Mouse (Mus musculus) MEL (cell line): Measurements from ENCODE around the gene Kcnd3. TPM values are rescaled to one million over a fixed set of nuclear protein-coding genes. Genes with fewer than 3 reads are reported as not detected.

Experiments
- DNase-seq: peaks from one replicate; pipeline ENCODE4 v3.0.0; 2011; ENCODE audit warnings: low read depth, low spot score
- H3K27ac ChIP-seq: 2 replicates; pipeline ENCODE4 v1.5.1; 2012; ENCODE audit warnings: low read depth, mild to moderate bottlenecking, control low read depth, low read length, moderate library complexity; ENCODE audit not compliant: control insufficient read depth
- H3K27me3 ChIP-seq, 2 experiments: fragments of 150-350 bp in 1 of 2; sonication (generic) in 1 of 2; 2 replicates each; pipeline ENCODE4 v1.6.1; 2012; ENCODE audit warnings: low read length in 2 of 2, mild to moderate bottlenecking in 2 of 2, improper control_type of control experiment in 1 of 2, moderate library complexity in 1 of 2; ENCODE audit not compliant: insufficient read depth in 2 of 2, control insufficient read depth in 1 of 2
- H3K36me3 ChIP-seq, 2 experiments: 2 replicates each; pipeline ENCODE4 v1.6.1; 2012 to 2014; ENCODE audit warnings: low read length in 2 of 2, improper control_type of control experiment in 1 of 2, inconsistent platforms in 1 of 2, mild to moderate bottlenecking in 1 of 2; ENCODE audit not compliant: insufficient read depth in 2 of 2, control insufficient read depth in 1 of 2
- H3K4me1 ChIP-seq, 2 experiments: fragments of 150-350 bp in 1 of 2; sonication (generic) in 1 of 2; 2 replicates each; pipeline ENCODE4 v1.6.1; 2012; ENCODE audit warnings: low read length in 2 of 2, improper control_type of control experiment in 1 of 2, mild to moderate bottlenecking in 1 of 2; ENCODE audit not compliant: insufficient read depth in 2 of 2, control insufficient read depth in 1 of 2
- H3K4me3 ChIP-seq, 2 experiments: fragments of 150-350 bp in 1 of 2; sonication (generic) in 1 of 2; 2 replicates each; pipeline ENCODE4 v1.5.1; 2012; ENCODE audit warnings: low read depth in 2 of 2, low read length in 2 of 2, mild to moderate bottlenecking in 2 of 2, moderate library complexity in 2 of 2, control low read depth in 1 of 2, improper control_type of control experiment in 1 of 2; ENCODE audit not compliant: control insufficient read depth in 1 of 2, insufficient read depth in 1 of 2
- H3K79me2 ChIP-seq: 2 replicates; pipeline ENCODE4 v1.6.1; 2012; ENCODE audit warnings: mild to moderate bottlenecking, low read length, moderate library complexity; ENCODE audit not compliant: control insufficient read depth, poor library complexity, insufficient read depth
- H3K9ac ChIP-seq: 2 replicates; pipeline ENCODE4 v1.6.1; 2012; ENCODE audit warnings: low read depth, mild to moderate bottlenecking, control low read depth, low read length, moderate library complexity; ENCODE audit not compliant: control insufficient read depth, poor library complexity, severe bottlenecking
- H3K9me3 ChIP-seq: fragments of 150-350 bp; sonication (generic); replicated peaks from 2 replicates; pipeline ENCODE4 v1.6.1; 2012; ENCODE audit warnings: mild to moderate bottlenecking, low read length, improper control_type of control experiment, moderate library complexity; ENCODE audit not compliant: insufficient read depth
- BHLHE40 ChIP-seq: IDR thresholded peaks from 2 replicates; pipeline ENCODE4 v1.6.1; 2012; ENCODE audit warnings: low read depth, mild to moderate bottlenecking, inconsistent platforms, low read length, improper control_type of control experiment, borderline replicate concordance
- CHD1 ChIP-seq: IDR thresholded peaks from 2 replicates; pipeline ENCODE4 v1.6.1; 2012; ENCODE audit warnings: low read depth, mild to moderate bottlenecking, inconsistent platforms, low read length, improper control_type of control experiment
- CHD2 ChIP-seq: IDR thresholded peaks from 2 replicates; pipeline ENCODE4 v1.6.1; 2011; ENCODE audit warnings: low read length, improper control_type of control experiment
- E2F4 ChIP-seq: IDR thresholded peaks from 2 replicates; pipeline ENCODE4 v1.6.1; 2011; ENCODE audit warnings: low read depth, low read length, improper control_type of control experiment, borderline replicate concordance
- ELF1 ChIP-seq: IDR thresholded peaks from 2 replicates; pipeline ENCODE4 v1.6.1; 2014; ENCODE audit warnings: low read depth, mild to moderate bottlenecking, inconsistent platforms, low read length, improper control_type of control experiment, moderate library complexity
- ETS1 ChIP-seq: IDR thresholded peaks from 2 replicates; pipeline ENCODE4 v1.6.1; 2012; ENCODE audit warnings: low read depth, mild to moderate bottlenecking, inconsistent platforms, low read length, improper control_type of control experiment, moderate library complexity
- GABPA ChIP-seq: IDR thresholded peaks from 2 replicates; pipeline ENCODE4 v1.6.1; 2012; ENCODE audit warnings: low read depth, mild to moderate bottlenecking, inconsistent platforms, low read length, improper control_type of control experiment, moderate library complexity
- GATA1 ChIP-seq: IDR thresholded peaks from 2 replicates; pipeline ENCODE4 v1.6.1; 2011; ENCODE audit warnings: low read depth, low read length, improper control_type of control experiment
- HCFC1 ChIP-seq: IDR thresholded peaks from 2 replicates; pipeline ENCODE4 v1.6.1; 2012; ENCODE audit warnings: low read depth, mild to moderate bottlenecking, inconsistent platforms, low read length, improper control_type of control experiment, moderate library complexity
- MAX ChIP-seq: IDR thresholded peaks from 2 replicates; pipeline ENCODE4 v1.6.1; 2011; ENCODE audit warnings: low read length, improper control_type of control experiment
- MEF2A ChIP-seq: IDR thresholded peaks from 2 replicates; pipeline ENCODE4 v1.6.1; 2014; ENCODE audit warnings: low read depth, mild to moderate bottlenecking, inconsistent platforms, low read length, improper control_type of control experiment; ENCODE audit not compliant: poor library complexity, insufficient replicate concordance, severe bottlenecking; ENCODE audit errors: extremely low read depth
- MYB ChIP-seq: IDR thresholded peaks from 2 replicates; pipeline ENCODE4 v1.6.1; 2011; ENCODE audit warnings: mild to moderate bottlenecking, low read depth, low read length, improper control_type of control experiment
- MYC ChIP-seq: IDR thresholded peaks from 2 replicates; pipeline ENCODE4 v1.6.1; 2011; ENCODE audit warnings: low read depth, mild to moderate bottlenecking, low read length, improper control_type of control experiment, moderate library complexity
- NRF1 ChIP-seq: IDR thresholded peaks from 2 replicates; pipeline ENCODE4 v1.6.1; 2014; ENCODE audit warnings: low read depth, mild to moderate bottlenecking, inconsistent platforms, low read length, improper control_type of control experiment, moderate library complexity; ENCODE audit not compliant: poor library complexity, insufficient read depth, severe bottlenecking
- POLR2AphosphoS2 ChIP-seq: IDR thresholded peaks from 2 replicates; pipeline ENCODE4 v1.6.1; 2011; ENCODE audit warnings: low read length, improper control_type of control experiment
- SIN3A ChIP-seq: IDR thresholded peaks from 2 replicates; pipeline ENCODE4 v1.6.1; 2012; ENCODE audit warnings: low read length, improper control_type of control experiment, inconsistent platforms
- SMC3 ChIP-seq: IDR thresholded peaks from 2 replicates; pipeline ENCODE4 v1.6.1; 2011; ENCODE audit warnings: low read depth, low read length, improper control_type of control experiment
- TBP ChIP-seq: IDR thresholded peaks from 2 replicates; pipeline ENCODE4 v1.8.0; 2011; ENCODE audit warnings: low read depth, low read length, improper control_type of control experiment
- TCF12 ChIP-seq: IDR thresholded peaks from 2 replicates; pipeline ENCODE4 v1.6.1; 2014; ENCODE audit warnings: low read depth, mild to moderate bottlenecking, inconsistent platforms, low read length, improper control_type of control experiment, moderate library complexity
- UBTF ChIP-seq: IDR thresholded peaks from 2 replicates; pipeline ENCODE4 v1.6.1; 2012; ENCODE audit warnings: low read depth, mild to moderate bottlenecking, inconsistent platforms, low read length, improper control_type of control experiment, moderate library complexity, borderline replicate concordance; ENCODE audit not compliant: insufficient read depth
- USF1 ChIP-seq: IDR thresholded peaks from 2 replicates; pipeline ENCODE4 v1.6.1; 2014; ENCODE audit warnings: low read depth, mild to moderate bottlenecking, inconsistent platforms, low read length, improper control_type of control experiment, moderate library complexity
- USF2 ChIP-seq, 2 experiments: IDR thresholded peaks; 2 replicates each; pipeline ENCODE4 v1.6.1; 2011 to 2012; ENCODE audit warnings: improper control_type of control experiment in 2 of 2, low read length in 2 of 2, borderline replicate concordance in 1 of 2, inconsistent platforms in 1 of 2, low read depth in 1 of 2, mild to moderate bottlenecking in 1 of 2; ENCODE audit not compliant: insufficient read depth in 1 of 2
- ZKSCAN1 ChIP-seq: IDR thresholded peaks from 2 replicates; pipeline ENCODE4 v1.6.1; 2012; ENCODE audit warnings: low read depth, mild to moderate bottlenecking, inconsistent platforms, low read length, improper control_type of control experiment, moderate library complexity
- ZMIZ1 ChIP-seq: IDR thresholded peaks from 2 replicates; pipeline ENCODE4 v1.6.1; 2012; ENCODE audit warnings: low read depth, mild to moderate bottlenecking, inconsistent platforms, low read length, improper control_type of control experiment, moderate library complexity
- ZNF384 ChIP-seq: IDR thresholded peaks from 2 replicates; pipeline ENCODE4 v1.6.1; 2012; ENCODE audit warnings: low read depth, mild to moderate bottlenecking, inconsistent platforms, low read length, improper control_type of control experiment
- polyA plus RNA-seq, 2 experiments: library from polyadenylated mRNA; stranded (reverse) in 1 of 2; unstranded in 1 of 2; fragments of >175 nt in 1 of 2; fragments of >200 nt in 1 of 2; gene quantifications; 2 replicates each; pipeline versions ENCODE4 v1.2.1 to v1.2.4; 2012; ENCODE audit warnings: low replicate concordance in 2 of 2, low read depth in 1 of 2; ENCODE audit not compliant: insufficient read length in 2 of 2, insufficient read depth in 1 of 2, missing spikeins in 1 of 2
- total RNA-seq: library from RNA; depleted of rRNA; stranded (reverse); fragments of 300-350 nt; gene quantifications from 2 replicates; pipeline ENCODE4 v1.2.3, GENCODE M21; 2012

Gene Kcnd3
- total and polyA plus RNA-seq, 3 experiments = 0.01 TPM; not detected in 2

DNA sequence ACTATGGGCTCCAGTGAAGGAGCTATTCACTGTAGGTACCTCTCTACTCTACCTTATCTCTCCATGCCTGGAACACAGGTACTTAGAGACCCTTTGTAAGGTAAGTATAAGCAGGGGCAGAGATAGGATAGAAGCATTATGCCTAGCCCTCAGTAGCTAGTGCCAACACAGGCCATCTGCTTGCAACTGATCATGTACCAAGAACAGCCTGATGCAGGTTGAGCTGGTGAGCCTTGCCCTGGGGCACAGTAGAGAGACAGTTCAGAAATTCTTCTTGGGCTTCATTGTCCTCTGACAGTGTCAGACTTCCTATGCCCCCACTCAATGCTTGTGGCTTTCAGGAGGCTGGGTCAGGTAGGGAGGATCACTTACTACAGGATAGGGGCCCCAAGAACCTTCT is 62.9 kb downstream of the Kcnd3 start:
- TF ChIP-seq ETS1 (no peak), POLR2AphosphoS2 (no peak), E2F4 (no peak), MEF2A (no peak), SMC3 (no peak), UBTF (no peak), ZMIZ1 (no peak), MYB (no peak), SIN3A (no peak), TBP (no peak), CHD2 (no peak), NRF1 (no peak), BHLHE40 (no peak), ELF1 (no peak), USF1 (no peak)

DNA sequence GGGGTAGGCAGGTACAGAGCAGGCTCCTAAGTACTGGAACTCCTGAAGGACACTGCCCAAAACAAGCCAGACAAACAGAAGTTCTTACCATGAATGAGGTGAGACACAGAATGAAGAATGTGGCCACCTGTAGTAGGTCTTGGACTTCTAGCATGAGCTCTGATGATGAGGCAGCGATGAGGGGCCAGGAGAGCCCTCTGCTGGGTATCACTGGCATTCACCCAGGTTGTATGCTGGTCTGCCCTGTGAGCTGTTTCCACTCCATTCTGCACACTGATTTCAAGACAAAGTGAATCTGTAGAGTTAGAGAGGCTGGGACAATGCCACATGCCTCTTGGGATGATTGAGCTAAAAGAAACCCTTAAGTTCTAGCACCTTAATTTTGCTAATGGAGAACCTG is 63.5 kb downstream of the Kcnd3 start:
- no peaks in the 10 kb centered on the region for H3K4me1 ChIP-seq
- no peaks in the 10 kb centered on the region for H3K9me3 ChIP-seq
- H3K9ac ChIP-seq = no peak overlapping the region
- H3K4me3 ChIP-seq = no peak overlapping the region
- TF ChIP-seq POLR2AphosphoS2 = no peak
- TF ChIP-seq USF2 (IDR thresholded peaks at IDR 0.05; ENCODE audit: borderline replicate concordance in 1 of 2, insufficient read depth in 1 of 2, low read depth in 1 of 2, low read length in 2 of 2) = no peak
- no peak for TF ChIP-seq HCFC1
- no peak for TF ChIP-seq ZKSCAN1
- TF ChIP-seq MYC = no peak
- TF ChIP-seq GATA1 = no peak
- no peak for TF ChIP-seq MAX
- TF ChIP-seq ZNF384 = no peak
- no peak for TF ChIP-seq GABPA
- TF ChIP-seq NRF1 = no peak
- TF ChIP-seq TCF12 = no peak
- no peak for TF ChIP-seq CHD1
- no peak for TF ChIP-seq ETS1
- H3K36me3 ChIP-seq = no peaks in the 10 kb centered on the region
- no peak for DNase-seq
- no peak overlapping the region for H3K27ac ChIP-seq
- no peaks in the 10 kb centered on the region for H3K27me3 ChIP-seq
- H3K79me2 ChIP-seq = no peaks in the 10 kb centered on the region

More for the DNA sequence above, 62.9 kb downstream of the Kcnd3 start:
- no peaks in the 10 kb centered on the region for H3K79me2 ChIP-seq
- H3K4me1 ChIP-seq = no peaks in the 10 kb centered on the region
- H3K9me3 ChIP-seq = no peaks in the 10 kb centered on the region
- H3K9ac ChIP-seq = no peak overlapping the region
- no peak overlapping the region for H3K4me3 ChIP-seq
- no peaks in the 10 kb centered on the region for H3K36me3 ChIP-seq
- no peaks in the 10 kb centered on the region for H3K27me3 ChIP-seq
- H3K27ac ChIP-seq = no peak overlapping the region
- no peak for DNase-seq
